Mouse (Mus musculus) bone marrow, adult 2 months (tissue): ENCODE results near the gene Gm10647. TPM values are rescaled to one million over a fixed set of nuclear protein-coding genes. Genes with fewer than 3 reads are reported as not detected.
A peak's percentile ranks its signal among the peaks of the same experiment; 100 is the strongest.

Experiments
- H3K27ac ChIP-seq: fragments of 200-500 bp; 2 replicates; pipeline ENCODE4 v1.5.1; 2012; ENCODE audit warnings: low read depth, mild to moderate bottlenecking, control low read depth, inconsistent platforms, low read length; ENCODE audit not compliant: control insufficient read depth, poor library complexity, insufficient read depth
- H3K4me1 ChIP-seq: fragments of 200-500 bp; 2 replicates; pipeline ENCODE4 v1.6.1; 2011; ENCODE audit warnings: low read length; ENCODE audit not compliant: control insufficient read depth, insufficient read depth
- H3K4me3 ChIP-seq: fragments of 200-500 bp; replicated peaks from 2 replicates; pipeline ENCODE3; 2011; ENCODE audit warnings: mild to moderate bottlenecking, low read depth, low read length, control low read depth; ENCODE audit not compliant: control insufficient read depth
- CTCF ChIP-seq: fragments of 200-500 bp; IDR thresholded peaks from 2 replicates; pipeline ENCODE4 v1.5.1; 2011; ENCODE audit warnings: low read length, control low read depth; ENCODE audit not compliant: control insufficient read depth, insufficient read depth
- POLR2A ChIP-seq: fragments of 200-500 bp; IDR thresholded peaks from 2 replicates; pipeline ENCODE4 v1.6.1; 2011; ENCODE audit warnings: low read depth, mild to moderate bottlenecking, control low read depth, low read length, borderline replicate concordance; ENCODE audit not compliant: control insufficient read depth
- WGBS: fragments of 180-500 bp; shearing (Covaris S2); methylation state at CpG from one replicate; pipeline ENCODE4 v1.1.7; 2018; 5-methylcytosine and 5-hydroxymethylcytosine counted together
- polyA plus RNA-seq: library from polyadenylated mRNA; stranded (reverse); fragments of >200 nt; gene quantifications from 2 replicates; pipeline ENCODE4 v1.2.4, GENCODE M21; 2011; ENCODE audit warnings: low replicate concordance; ENCODE audit not compliant: missing spikeins, insufficient read depth, insufficient read length

Gene Gm10647
- polyA plus RNA-seq, 1 experiment = not detected

DNA sequence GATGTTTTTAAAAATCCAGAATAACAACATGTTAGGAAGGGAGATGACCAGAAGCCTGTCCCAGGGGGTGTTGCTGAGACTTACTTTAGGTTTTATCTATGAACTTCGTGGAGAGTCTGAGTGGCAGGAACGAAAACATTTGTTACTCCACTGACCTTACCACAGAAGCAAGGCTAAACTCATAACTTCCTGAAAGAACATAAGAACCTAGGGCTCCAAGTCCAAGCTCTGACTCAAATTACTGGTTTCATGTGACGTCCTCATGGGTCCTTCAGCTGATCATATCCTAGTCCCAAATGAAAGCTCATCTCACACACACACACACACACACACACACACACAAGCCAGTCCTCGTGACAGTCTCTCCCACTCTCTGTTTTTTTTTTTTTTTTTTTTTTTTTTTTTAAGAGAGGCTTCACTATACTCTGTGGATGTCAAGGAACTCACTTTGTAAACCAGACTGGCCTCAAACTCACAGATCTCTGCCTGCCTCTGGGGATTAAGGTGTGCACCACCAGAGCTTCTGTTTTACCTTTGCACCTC lies 35.6 kb downstream of the Gm10647 start:
- WGBS = 7% methylated on average over 4 of the region's 4 CpGs
- peaks cover 4% of the 10 kb centered on the region; the same call in 1 of the 2 replicates for H3K4me1 ChIP-seq
- peak overlapping the region; percentile 55; the same call in 1 of the 2 replicates for H3K27ac ChIP-seq
- no peak overlapping the region for H3K4me3 ChIP-seq
- TF ChIP-seq CTCF = no peak
- TF ChIP-seq POLR2A = no peak

- 34% methylated on average over 7 of the region's 7 CpGs for WGBS
- TF ChIP-seq POLR2A (no peak), CTCF (no peak)
- Histone ChIP-seq H3K4me1 (peaks cover 4% of the 10 kb centered on the region; the same call in 1 of the 2 replicates), H3K4me3 (peak overlapping the region; percentile 88), H3K27ac (peak overlapping the region; percentile 42; the same call in 1 of the 2 replicates)
These were observed 37.0 kb downstream of the Gm10647 start for GRCm38 (mm10) chr9:66833851-66834250.

GRCm38 (mm10) chr9:66834318-66835096 lies 37.7 kb downstream of the Gm10647 start, which contains the start of gene Aph1c:
Aph1c (minus strand) TSS chr9:66834726.
- TF ChIP-seq CTCF = peak; percentile 5; the same call in 1 of the 2 replicates
- peak; percentile 48; the same call in 1 of the 2 replicates for TF ChIP-seq POLR2A
- WGBS = 1% methylated on average over 58 of the region's 58 CpGs
- Histone ChIP-seq H3K27ac (peak within 1 kb of the TSS; percentile 42), H3K4me1 (peaks cover 4% of the 10 kb centered on the region; the same call in 1 of the 2 replicates), H3K4me3 (peak within 1 kb of the TSS; percentile 88)

DNA sequence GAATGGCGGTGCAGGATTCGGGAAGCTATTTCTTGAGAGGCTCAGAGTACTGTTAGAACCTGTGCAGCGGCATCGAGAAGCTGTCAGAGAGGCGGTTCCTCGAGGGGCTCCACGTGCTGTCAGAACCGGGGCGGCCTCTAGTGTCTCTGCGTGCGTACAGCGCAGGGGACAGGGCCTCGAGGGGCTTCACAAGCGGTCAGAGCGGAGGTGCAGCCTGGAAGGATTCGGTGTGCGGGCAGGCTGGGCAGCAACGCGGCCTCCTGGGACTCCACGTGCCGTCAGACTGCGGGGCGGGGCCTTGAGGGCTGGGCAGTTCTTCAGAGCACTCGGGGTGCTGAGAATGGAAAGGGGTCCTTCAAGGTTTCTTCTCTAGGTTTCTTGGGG lies 38.2 kb downstream of the Gm10647 start:
- H3K4me3 ChIP-seq = peak overlapping the region; percentile 68
- TF ChIP-seq POLR2A (no peak), CTCF (no peak)
- H3K4me1 ChIP-seq = peaks cover 4% of the 10 kb centered on the region; the same call in 1 of the 2 replicates
- H3K27ac ChIP-seq = no peak overlapping the region; the same call in 1 of the 2 replicates
- under 1% methylated on average over 24 of the region's 24 CpGs for WGBS

DNA sequence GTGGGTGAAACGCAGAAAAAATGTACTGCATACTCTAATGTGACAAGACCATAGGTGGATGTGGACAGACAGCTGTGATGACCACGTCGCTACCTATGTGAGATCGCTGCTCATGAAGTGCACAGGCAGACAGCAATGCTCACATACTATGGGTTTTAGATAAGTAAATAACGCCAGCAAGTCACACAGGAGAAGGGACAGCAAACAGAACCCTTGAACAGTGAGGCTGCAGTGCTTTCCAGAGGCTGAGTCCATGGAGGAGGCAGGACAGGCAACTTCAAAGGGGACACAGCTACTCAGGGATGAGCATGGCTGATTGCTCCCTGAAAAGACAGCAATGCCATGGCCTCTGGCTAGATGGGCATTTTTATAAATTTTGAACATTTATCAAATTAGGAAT lies 50.0 kb downstream of the Gm10647 start:
- TF ChIP-seq POLR2A = no peak
- no peak for TF ChIP-seq CTCF
- no peaks in the 10 kb centered on the region; the same call in 1 of the 2 replicates for H3K4me1 ChIP-seq
- no peak overlapping the region for H3K27ac ChIP-seq
- WGBS = 94% methylated on average over 5 of the region's 5 CpGs
- H3K4me3 ChIP-seq = peak overlapping the region; percentile 6

Other genes starting within 250 kb of the Gm10647 start
- 12.8 and 33.3 TPM in 2 replicates for gene Usp3, start 203.9 kb upstream of the Gm10647 start, polyA plus RNA-seq
- 0.95 and 1.1 TPM in 2 replicates for gene Car12, start 83.4 kb upstream of the Gm10647 start, polyA plus RNA-seq
- gene Aph1b, start 1.5 kb upstream of the Gm10647 start, polyA plus RNA-seq = 1.3 and 5.0 TPM in 2 replicates
- gene Aph1c, start 37.7 kb downstream of the Gm10647 start, polyA plus RNA-seq = 1.7 and 5.8 TPM in 2 replicates
- 22.5 and 25.3 TPM in 2 replicates for gene Rab8b, start 122.6 kb downstream of the Gm10647 start, polyA plus RNA-seq
- gene Rps27l, start 149.0 kb downstream of the Gm10647 start, polyA plus RNA-seq = 99.8 and 183 TPM in 2 replicates
- gene Lactb, start 178.4 kb downstream of the Gm10647 start, polyA plus RNA-seq = 8.1 and 8.6 TPM in 2 replicates